Comparison of ENCODE assay signal across 9 mouse cellular contexts in genomic region chr10:127748847-127749612, GRCm38 (mm10). TPM values are rescaled to one million over a fixed set of nuclear protein-coding genes. Genes with fewer than 3 reads are reported as not detected.
DNase-seq lines count a peak whose midpoint lies in the region; ATAC-seq lines count a peak whose summit lies in the region.
"Had no signal": no experiment of that assay in that cellular context is flagged by ENCODE, and none has a peak within 500 bp of the region (broad histone marks: within the 10 kb centered on the region; RNA-seq: fewer than 3 reads in every experiment).

No protein-coding gene starts in this region.

- WGBS in midbrain, embryonic 16.5 days = 21% methylated on average over 8 of the region's 8 CpGs
- 12% methylated on average over 8 of the region's 8 CpGs for WGBS in midbrain, embryonic 11.5 days
- 17% methylated on average over 8 of the region's 8 CpGs for WGBS in heart, embryonic 16.5 days
- 16% methylated on average over 8 of the region's 8 CpGs for WGBS in forebrain, embryonic 13.5 days

- H3K27ac ChIP-seq in midbrain, embryonic 16.5 days (ENCODE audit: low read length) = no peak overlapping the region
- no peak overlapping the region for H3K27ac ChIP-seq in midbrain, embryonic 11.5 days (ENCODE audit: low read depth, low read length)
- peak overlapping the region; percentile 61 for H3K27ac ChIP-seq in heart, embryonic 16.5 days (ENCODE audit: low read length)
- H3K27ac ChIP-seq in forebrain, embryonic 13.5 days = no peak overlapping the region

- no peaks in the 10 kb centered on the region for H3K27me3 ChIP-seq in midbrain, embryonic 16.5 days (ENCODE audit: control insufficient read depth, insufficient read depth, low read depth, low read length)
- H3K27me3 ChIP-seq in midbrain, embryonic 11.5 days (ENCODE audit: control insufficient read depth, insufficient read depth, low read length) = no peaks in the 10 kb centered on the region
- no peaks in the 10 kb centered on the region for H3K27me3 ChIP-seq in heart, embryonic 16.5 days (ENCODE audit: control insufficient read depth, insufficient read depth, low read length)
- H3K27me3 ChIP-seq in forebrain, embryonic 13.5 days = no peaks in the 10 kb centered on the region

- DNase-seq in midbrain, embryonic 11.5 days (ENCODE audit: low spot score, missing footprints) = no peak
- DNase-seq in kidney, postnatal 4 days = peak; percentile 64 to 76
- peak; percentile 59 for DNase-seq in mesoderm, embryonic 11.5 days (ENCODE audit: low read depth, low spot score)
- DNase-seq in layer of hippocampus, adult 9-10 months (ENCODE audit: low spot score) = no peak

- H3K4me1 ChIP-seq in midbrain, embryonic 16.5 days (ENCODE audit: control insufficient read depth, insufficient read depth, low read length) = no peaks in the 10 kb centered on the region
- 0 out of 2 replicates have a peak, but pooled peaks cover 2% of the 10 kb centered on the region for H3K4me1 ChIP-seq in midbrain, embryonic 11.5 days (ENCODE audit: control insufficient read depth, insufficient read depth, low read length)
- no peaks in the 10 kb centered on the region for H3K4me1 ChIP-seq in heart, embryonic 16.5 days (ENCODE audit: control insufficient read depth, insufficient read depth, low read length)
- H3K4me1 ChIP-seq in forebrain, embryonic 13.5 days = 0 out of 2 replicates have a peak, but pooled peaks cover 5% of the 10 kb centered on the region

- no peak overlapping the region for H3K4me3 ChIP-seq in midbrain, embryonic 16.5 days (ENCODE audit: low read depth, low read length)
- no peak overlapping the region for H3K4me3 ChIP-seq in midbrain, embryonic 11.5 days (ENCODE audit: low read depth, low read length)
- peak overlapping the region; percentile 33 for H3K4me3 ChIP-seq in heart, embryonic 16.5 days (ENCODE audit: low read length)
- no peak overlapping the region for H3K4me3 ChIP-seq in forebrain, embryonic 13.5 days

- ATAC-seq in midbrain, embryonic 16.5 days = no peak
- no peak; the same call in 1 of the 2 replicates for ATAC-seq in midbrain, embryonic 11.5 days (ENCODE audit: low FRiP score)
- ATAC-seq in heart, embryonic 16.5 days (replicated peaks; ENCODE audit: extremely low read depth, insufficient read depth, low FRiP score) = peak; percentile 57
- no peak for ATAC-seq in forebrain, embryonic 13.5 days
- no peak for ATAC-seq in erythroid progenitor cell, adult 5-6 weeks (replicated peaks; ENCODE audit: low FRiP score, poor library complexity, severe bottlenecking)

- H3K4me2 ChIP-seq in midbrain, embryonic 16.5 days (ENCODE audit: low read length) = peak overlapping the region; percentile 29; the same call in 1 of the 2 replicates
- H3K4me2 ChIP-seq in midbrain, embryonic 11.5 days = no peak overlapping the region
- peak overlapping the region; percentile 35 for H3K4me2 ChIP-seq in heart, embryonic 16.5 days (ENCODE audit: low read depth, low read length)
- H3K4me2 ChIP-seq in forebrain, embryonic 13.5 days = no peak overlapping the region

- peaks cover 13% of the 10 kb centered on the region for H3K36me3 ChIP-seq in midbrain, embryonic 16.5 days (ENCODE audit: control insufficient read depth, insufficient read depth, low read length)
- H3K36me3 ChIP-seq in midbrain, embryonic 11.5 days (ENCODE audit: control insufficient read depth, insufficient read depth, low read length) = peaks cover 16% of the 10 kb centered on the region
- peaks cover 10% of the 10 kb centered on the region for H3K36me3 ChIP-seq in heart, embryonic 16.5 days (ENCODE audit: control insufficient read depth, insufficient read depth)
- peaks cover 48% of the 10 kb centered on the region for H3K36me3 ChIP-seq in forebrain, embryonic 13.5 days (ENCODE audit: poor library complexity, severe bottlenecking)

- no peaks in the 10 kb centered on the region for H3K9me3 ChIP-seq in midbrain, embryonic 16.5 days (replicated peaks; ENCODE audit: control insufficient read depth, low read length, poor library complexity, severe bottlenecking)
- H3K9me3 ChIP-seq in midbrain, embryonic 11.5 days (ENCODE audit: control insufficient read depth, low read length) = no peaks in the 10 kb centered on the region
- no peaks in the 10 kb centered on the region for H3K9me3 ChIP-seq in heart, embryonic 16.5 days (replicated peaks; ENCODE audit: control insufficient read depth, low read length)
- H3K9me3 ChIP-seq in forebrain, embryonic 13.5 days (replicated peaks) = no peaks in the 10 kb centered on the region

- 0 out of 2 replicates have a peak overlapping the region, but pooled peaks have one; percentile 13 for H3K9ac ChIP-seq in midbrain, embryonic 16.5 days (ENCODE audit: low read depth, low read length)
- no peak overlapping the region for H3K9ac ChIP-seq in midbrain, embryonic 11.5 days (ENCODE audit: low read length)
- no peak overlapping the region; the same call in 1 of the 2 replicates for H3K9ac ChIP-seq in heart, embryonic 16.5 days (ENCODE audit: low read length)
- no peak overlapping the region for H3K9ac ChIP-seq in forebrain, embryonic 13.5 days

RNA-seq across cellular contexts. Expression of gene Gpr182, which starts 2.5 kb away (rescaled TPM):
- 1.1 and 1.7 TPM in 2 replicates for polyA plus RNA-seq in midbrain, embryonic 16.5 days (2015; fragmentation: Nextera tagmentation; extraction: Ambion mirVana)
- 0.21 and 0.30 TPM in 2 replicates for polyA plus RNA-seq in midbrain, embryonic 11.5 days (2014; fragmentation: Nextera tagmentation; extraction: Ambion mirVana)
- 16.1 and 19.0 TPM in 2 replicates for polyA plus RNA-seq in heart, embryonic 16.5 days (2015; fragmentation: Nextera tagmentation; extraction: Ambion mirVana)
- polyA plus RNA-seq in forebrain, embryonic 13.5 days (2015; fragmentation: Nextera tagmentation; extraction: Ambion mirVana) = 0.39 and 0.48 TPM in 2 replicates
- total RNA-seq in erythroid progenitor cell, adult 5-6 weeks (2015; ENCODE audit: low replicate concordance) = not detected in 2 replicates
- not detected in 2 replicates for total RNA-seq in erythroid progenitor cell, adult 5-6 weeks (2017; ENCODE audit: low replicate concordance)

RNA-seq across cellular contexts. Expression of gene Zbtb39, which starts 9.7 kb away (rescaled TPM):
- 2.7 and 3.2 TPM in 2 replicates for polyA plus RNA-seq in midbrain, embryonic 16.5 days (2015; fragmentation: Nextera tagmentation; extraction: Ambion mirVana)
- polyA plus RNA-seq in midbrain, embryonic 11.5 days (2014; fragmentation: Nextera tagmentation; extraction: Ambion mirVana) = 7.5 and 7.6 TPM in 2 replicates
- 1.4 and 1.6 TPM in 2 replicates for polyA plus RNA-seq in heart, embryonic 16.5 days (2015; fragmentation: Nextera tagmentation; extraction: Ambion mirVana)
- polyA plus RNA-seq in forebrain, embryonic 13.5 days (2015; fragmentation: Nextera tagmentation; extraction: Ambion mirVana) = 4.3 TPM in 2 replicates
- 0.72 and 2.9 TPM in 2 replicates for total RNA-seq in erythroid progenitor cell, adult 5-6 weeks (2015; ENCODE audit: low replicate concordance)
- 1.3 TPM in 1 of 2 replicates, not detected in the other for total RNA-seq in erythroid progenitor cell, adult 5-6 weeks (2017; ENCODE audit: low replicate concordance)

RNA-seq across cellular contexts. Expression of gene Rdh1, which starts 10.5 kb away (rescaled TPM):
- polyA plus RNA-seq in midbrain, embryonic 16.5 days (2015; fragmentation: Nextera tagmentation; extraction: Ambion mirVana) = not detected in 2 replicates
- polyA plus RNA-seq in midbrain, embryonic 11.5 days (2014; fragmentation: Nextera tagmentation; extraction: Ambion mirVana) = not detected in 2 replicates
- not detected in 2 replicates for polyA plus RNA-seq in heart, embryonic 16.5 days (2015; fragmentation: Nextera tagmentation; extraction: Ambion mirVana)
- polyA plus RNA-seq in forebrain, embryonic 13.5 days (2015; fragmentation: Nextera tagmentation; extraction: Ambion mirVana) = not detected in 2 replicates
- not detected in 2 replicates for total RNA-seq in erythroid progenitor cell, adult 5-6 weeks (2015; ENCODE audit: low replicate concordance)
- not detected in 2 replicates for total RNA-seq in erythroid progenitor cell, adult 5-6 weeks (2017; ENCODE audit: low replicate concordance)

RNA-seq across cellular contexts. Expression of gene Rdh16f1, which starts 10.6 kb away (rescaled TPM):
- 0.25 TPM in 1 of 2 replicates, not detected in the other for polyA plus RNA-seq in midbrain, embryonic 16.5 days (2015; fragmentation: Nextera tagmentation; extraction: Ambion mirVana)
- polyA plus RNA-seq in midbrain, embryonic 11.5 days (2014; fragmentation: Nextera tagmentation; extraction: Ambion mirVana) = not detected in 2 replicates
- polyA plus RNA-seq in heart, embryonic 16.5 days (2015; fragmentation: Nextera tagmentation; extraction: Ambion mirVana) = not detected in 2 replicates
- polyA plus RNA-seq in forebrain, embryonic 13.5 days (2015; fragmentation: Nextera tagmentation; extraction: Ambion mirVana) = not detected in 2 replicates
- total RNA-seq in erythroid progenitor cell, adult 5-6 weeks (2015; ENCODE audit: low replicate concordance) = not detected in 2 replicates
- not detected in 2 replicates for total RNA-seq in erythroid progenitor cell, adult 5-6 weeks (2017; ENCODE audit: low replicate concordance)
- total RNA-seq: ES-E14 had no signal

RNA-seq across cellular contexts. Expression of gene Tac2, which starts 24.8 kb away (rescaled TPM):
- 0.34 and 1.2 TPM in 2 replicates for polyA plus RNA-seq in midbrain, embryonic 16.5 days (2015; fragmentation: Nextera tagmentation; extraction: Ambion mirVana)
- not detected in 2 replicates for polyA plus RNA-seq in midbrain, embryonic 11.5 days (2014; fragmentation: Nextera tagmentation; extraction: Ambion mirVana)
- 0.74 TPM in 1 of 2 replicates, not detected in the other for polyA plus RNA-seq in heart, embryonic 16.5 days (2015; fragmentation: Nextera tagmentation; extraction: Ambion mirVana)
- polyA plus RNA-seq in forebrain, embryonic 13.5 days (2015; fragmentation: Nextera tagmentation; extraction: Ambion mirVana) = 0.35 TPM in 1 of 2 replicates, not detected in the other
- total RNA-seq in erythroid progenitor cell, adult 5-6 weeks (2015; ENCODE audit: low replicate concordance) = 51.1 and 56.6 TPM in 2 replicates
- 20.4 and 22.6 TPM in 2 replicates for total RNA-seq in erythroid progenitor cell, adult 5-6 weeks (2017; ENCODE audit: low replicate concordance)

Comparison
In these comparisons a context has a peak if more than half of its experiments do, and no peak if none do; other contexts are left out.
1. H3K4me2 ChIP-seq: peak in midbrain, embryonic 16.5 days (single experiment) and heart, embryonic 16.5 days (single experiment); none in midbrain, embryonic 11.5 days (single experiment) and forebrain, embryonic 13.5 days (single experiment).
2. DNase-seq: peak in kidney, postnatal 4 days (2 of 2) and mesoderm, embryonic 11.5 days (single experiment); none in midbrain, embryonic 11.5 days (single experiment) and layer of hippocampus, adult 9-10 months (single experiment).